Comparison of ENCODE assay signal across 8 mouse cellular contexts in genomic region chr9:87730961-87731535, GRCm38 (mm10). TPM values are rescaled to one million over a fixed set of nuclear protein-coding genes. Genes with fewer than 3 reads are reported as not detected.
DNase-seq lines count a peak whose midpoint lies in the region; ATAC-seq and TF ChIP-seq lines count a peak whose summit lies in the region.

Gene Tbx18, minus strand, starts transcription at chr9:87731260.

- H3K36me3 ChIP-seq in kidney, adult 2 months (ENCODE audit: control insufficient read depth, insufficient read depth, low read length) = no peaks in the 10 kb centered on the region
- no peaks in the 10 kb centered on the region for H3K36me3 ChIP-seq in forebrain, postnatal 0 days (ENCODE audit: insufficient read depth)
- H3K36me3 ChIP-seq in hindbrain, embryonic 10.5 days = no peaks in the 10 kb centered on the region
- no peaks in the 10 kb centered on the region for H3K36me3 ChIP-seq in limb, embryonic 15.5 days
- no peaks in the 10 kb centered on the region for H3K36me3 ChIP-seq in midbrain, embryonic 15.5 days (replicated peaks)

- TF ChIP-seq POLR2A in kidney, adult 2 months (IDR thresholded peaks at IDR 0.05; ENCODE audit: low read depth, low read length) = no peak

- H3K4me2 ChIP-seq in forebrain, postnatal 0 days (ENCODE audit: low read depth) = peak within 1 kb of the TSS; percentile 61
- H3K4me2 ChIP-seq in limb, embryonic 15.5 days = peak within 1 kb of the TSS; percentile 80
- peak within 1 kb of the TSS; percentile 75 for H3K4me2 ChIP-seq in midbrain, embryonic 15.5 days

- 2% methylated on average over 27 of the region's 27 CpGs for WGBS in kidney, adult 2 months
- under 1% methylated on average over 27 of the region's 27 CpGs for WGBS in forebrain, postnatal 0 days
- WGBS in hindbrain, embryonic 10.5 days = under 1% methylated on average over 27 of the region's 27 CpGs
- under 1% methylated on average over 27 of the region's 27 CpGs for WGBS in limb, embryonic 15.5 days
- under 1% methylated on average over 27 of the region's 27 CpGs for WGBS in midbrain, embryonic 15.5 days

- H3K9me3 ChIP-seq in forebrain, postnatal 0 days (ENCODE audit: low read length) = no peaks in the 10 kb centered on the region
- H3K9me3 ChIP-seq in hindbrain, embryonic 10.5 days = no peaks in the 10 kb centered on the region
- no peaks in the 10 kb centered on the region for H3K9me3 ChIP-seq in limb, embryonic 15.5 days
- H3K9me3 ChIP-seq in midbrain, embryonic 15.5 days = no peaks in the 10 kb centered on the region

- ATAC-seq in forebrain, postnatal 0 days = peak; percentile 76
- ATAC-seq in limb, embryonic 15.5 days (ENCODE audit: insufficient number of reproducible peaks, low FRiP score, low TSS enrichment, low read depth) = peak; percentile 84
- peak; percentile 75 for ATAC-seq in midbrain, embryonic 15.5 days (replicated peaks)
- ATAC-seq in monocyte, adult 5-6 weeks (replicated peaks; ENCODE audit: insufficient number of reproducible peaks, low FRiP score, low TSS enrichment, poor library complexity, severe bottlenecking) = no peak

- H3K9ac ChIP-seq in forebrain, postnatal 0 days = peak within 1 kb of the TSS; percentile 31; the same call in 1 of the 2 replicates
- peak within 1 kb of the TSS; percentile 90 for H3K9ac ChIP-seq in limb, embryonic 15.5 days
- peak within 1 kb of the TSS; percentile 12; the same call in 1 of the 2 replicates for H3K9ac ChIP-seq in midbrain, embryonic 15.5 days

- no peaks in the 10 kb centered on the region for H3K4me1 ChIP-seq in kidney, adult 2 months (ENCODE audit: control insufficient read depth, insufficient read depth, low read length)
- H3K4me1 ChIP-seq in forebrain, postnatal 0 days (ENCODE audit: insufficient read depth) = no peaks in the 10 kb centered on the region; the same call in 1 of the 2 replicates
- peaks cover 22% of the 10 kb centered on the region for H3K4me1 ChIP-seq in hindbrain, embryonic 10.5 days (replicated peaks)
- peaks cover 24% of the 10 kb centered on the region for H3K4me1 ChIP-seq in limb, embryonic 15.5 days
- peaks cover 23% of the 10 kb centered on the region for H3K4me1 ChIP-seq in midbrain, embryonic 15.5 days

- peaks cover 16% of the 10 kb centered on the region for H3K27me3 ChIP-seq in kidney, adult 2 months (replicated peaks; ENCODE audit: control insufficient read depth, insufficient read depth, low read length)
- peaks cover 64% of the 10 kb centered on the region for H3K27me3 ChIP-seq in forebrain, postnatal 0 days (ENCODE audit: insufficient read depth, low read length)
- peaks cover 98% of the 10 kb centered on the region for H3K27me3 ChIP-seq in hindbrain, embryonic 10.5 days (ENCODE audit: insufficient read depth, poor library complexity, severe bottlenecking)
- H3K27me3 ChIP-seq in limb, embryonic 15.5 days = peaks cover 54% of the 10 kb centered on the region
- peaks cover 62% of the 10 kb centered on the region for H3K27me3 ChIP-seq in midbrain, embryonic 15.5 days (replicated peaks)

- TF ChIP-seq CTCF in kidney, adult 2 months (conservative IDR thresholded peaks at IDR 0.05; ENCODE audit: insufficient read depth, insufficient read length, low read depth, low read length) = no peak
- TF ChIP-seq CTCF in forebrain, postnatal 0 days (IDR thresholded peaks at IDR 0.05; ENCODE audit: low read depth) = peak; percentile 40; the same call in 1 of the 2 replicates

- H3K4me3 ChIP-seq in kidney, adult 2 months (ENCODE audit: insufficient read depth, low read depth, low read length) = peak within 1 kb of the TSS; percentile 6
- H3K4me3 ChIP-seq in forebrain, postnatal 0 days (ENCODE audit: low read depth, low read length) = peak within 1 kb of the TSS; percentile 31
- peak within 1 kb of the TSS; percentile 58 for H3K4me3 ChIP-seq in hindbrain, embryonic 10.5 days
- H3K4me3 ChIP-seq in limb, embryonic 15.5 days = peak within 1 kb of the TSS; percentile 67
- peak within 1 kb of the TSS; percentile 38 for H3K4me3 ChIP-seq in midbrain, embryonic 15.5 days

- peak; percentile 39 for DNase-seq in kidney, adult 2 months
- no peak for DNase-seq in kidney, adult 11 months
- DNase-seq in adrenal gland, postnatal 36 days = peak; percentile 67 to 69
- DNase-seq in forebrain, postnatal 0 days = peak; percentile 84
- peak; percentile 91 for DNase-seq in hindbrain, embryonic 10.5 days (ENCODE audit: low spot score)

- H3K27ac ChIP-seq in kidney, adult 2 months (ENCODE audit: insufficient read depth, low read depth, low read length) = no peak within 1 kb of the TSS
- no peak within 1 kb of the TSS for H3K27ac ChIP-seq in forebrain, postnatal 0 days (ENCODE audit: low read depth, low read length)
- H3K27ac ChIP-seq in hindbrain, embryonic 10.5 days = peak within 1 kb of the TSS; percentile 78
- H3K27ac ChIP-seq in limb, embryonic 15.5 days = peak within 1 kb of the TSS; percentile 91
- H3K27ac ChIP-seq in midbrain, embryonic 15.5 days = no peak within 1 kb of the TSS

RNA-seq across cellular contexts. Expression of gene Tbx18, which starts in this region (rescaled TPM):
- polyA plus RNA-seq in kidney, adult 2 months (2012; rRNA removed) = 0.45 and 0.53 TPM in 2 replicates
- total RNA-seq in adrenal gland, postnatal 36 days (2021) = 1 to 10 TPM in 1 of 2 experiments, under 1 TPM in 1; 0.82 to 1.1 TPM
- total RNA-seq in forebrain, postnatal 0 days (2014; rRNA removed) = 4.5 and 7.8 TPM in 2 replicates
- polyA plus RNA-seq in forebrain, postnatal 0 days (2015; fragmentation: Nextera tagmentation; extraction: Ambion mirVana) = 1.5 and 1.7 TPM in 2 replicates
- polyA plus RNA-seq in hindbrain, embryonic 10.5 days (2016; fragmentation: Nextera tagmentation; extraction: Ambion mirVana) = 2.9 and 4.8 TPM in 2 replicates
- 9.6 and 11.6 TPM in 2 replicates for polyA plus RNA-seq in limb, embryonic 15.5 days (2015; fragmentation: Nextera tagmentation; extraction: Ambion mirVana)
- polyA plus RNA-seq in midbrain, embryonic 15.5 days (2015; fragmentation: Nextera tagmentation; extraction: Ambion mirVana) = 2.3 and 3.4 TPM in 2 replicates
- total RNA-seq in monocyte, adult 5-6 weeks (2017) = not detected in 3 replicates

Comparison
In these comparisons a context has a peak if more than half of its experiments do, and no peak if none do; other contexts are left out.
1. Peak in DNase-seq and H3K4me3 ChIP-seq in kidney, adult 2 months; RNA of the gene not detected or under 1 TPM.
2. H3K27ac ChIP-seq: peak in hindbrain, embryonic 10.5 days (single experiment) and limb, embryonic 15.5 days (single experiment); none in kidney, adult 2 months (single experiment), forebrain, postnatal 0 days (single experiment) and midbrain, embryonic 15.5 days (single experiment).
3. H3K4me3 ChIP-seq: peak in every context shown above with its lines; median percentile 67 in limb, embryonic 15.5 days; 58 in hindbrain, embryonic 10.5 days; 38 in midbrain, embryonic 15.5 days; 31 in forebrain, postnatal 0 days; 6 in kidney, adult 2 months.
4. H3K9ac ChIP-seq: peak in every context shown above with its lines; median percentile 90 in limb, embryonic 15.5 days; 31 in forebrain, postnatal 0 days; 12 in midbrain, embryonic 15.5 days.
5. Peak in every context shown above with its lines, with median percentiles within 50 percentile points of each other: H3K4me2 ChIP-seq.